Mouse (Mus musculus) large intestine, adult 2 months (tissue): ENCODE data around the gene Lrrc26. TPM values are rescaled to one million over a fixed set of nuclear protein-coding genes. Genes with fewer than 3 reads are reported as not detected.

Experiments
- DNase-seq: peaks from one replicate; pipeline ENCODE4 v3.0.0-alpha.2; 2012; ENCODE audit warnings: low read depth, low spot score
- WGBS: fragments of 180-500 bp; shearing (Covaris S2); methylation state at CpG from one replicate; pipeline ENCODE4 v1.1.7; 2018; 5-methylcytosine and 5-hydroxymethylcytosine counted together
- polyA plus RNA-seq: library from polyadenylated mRNA; depleted of rRNA; stranded (reverse); fragments of >200 nt; gene quantifications from 2 replicates; pipeline ENCODE4 v1.2.3, GENCODE M21; 2012; rRNA removed

Gene Lrrc26
- polyA plus RNA-seq, 1 experiment: 108 TPM

GRCm38 (mm10) chr2:25328440-25328839, 38.7 kb downstream of the Lrrc26 start:
- 37% methylated on average over 7 of the region's 7 CpGs for WGBS
- DNase-seq: no peak

GRCm38 (mm10) chr2:25331470-25331869, 41.8 kb downstream of the Lrrc26 start:
- 43% methylated on average over 9 of the region's 9 CpGs for WGBS
- no peak for DNase-seq

- DNase-seq: peak; percentile 98
- WGBS: under 1% methylated on average over 78 of the region's 78 CpGs
Measured at GRCm38 (mm10) chr2:25332286-25333160, 42.8 kb downstream of the Lrrc26 start, which contains the start of gene Man1b1. Gene Man1b1, plus strand, starts transcription at chr2:25332338.

GRCm38 (mm10) chr2:25333569-25333968, 43.9 kb downstream of the Lrrc26 start:
- DNase-seq: no peak
- 67% methylated on average over 2 of the region's 2 CpGs for WGBS

- 35% methylated on average over 6 of the region's 6 CpGs for whole genome bisulfite sequencing
- peak; percentile 42 for DNase-seq
Measured at GRCm38 (mm10) chr2:25338303-25338702, 48.6 kb downstream of the Lrrc26 start.

Other genes with a start within 250 kb of the Lrrc26 start
- gene Nsmf, start 235.6 kb upstream of the Lrrc26 start, polyA plus RNA-seq: 48.7 and 62.3 TPM in 2 replicates
- 176 and 274 TPM in 2 replicates for gene Entpd8, start 209.6 kb upstream of the Lrrc26 start, polyA plus RNA-seq
- 39.3 and 46.9 TPM in 2 replicates for gene Noxa1, start 194.8 kb upstream of the Lrrc26 start, polyA plus RNA-seq
- 23.6 and 24.9 TPM in 2 replicates for gene Nrarp, start 109.2 kb upstream of the Lrrc26 start, polyA plus RNA-seq
- gene Tor4a, start 93.0 kb upstream of the Lrrc26 start, polyA plus RNA-seq: 22.7 and 31.7 TPM in 2 replicates
- 60.9 and 89.7 TPM in 2 replicates for gene Nelfb, start 78.4 kb upstream of the Lrrc26 start, polyA plus RNA-seq
- not detected in 2 replicates for gene Stpg3, start 75.3 kb upstream of the Lrrc26 start, polyA plus RNA-seq
- not detected in 2 replicates for gene Fam166a, start 71.2 kb upstream of the Lrrc26 start, polyA plus RNA-seq
- gene Tubb4b, start 65.2 kb upstream of the Lrrc26 start, polyA plus RNA-seq: 937 and 978 TPM in 2 replicates
- 0.52 and 2.9 TPM in 2 replicates for gene Slc34a3, start 55.6 kb upstream of the Lrrc26 start, polyA plus RNA-seq
- not detected in 2 replicates for gene Rnf224, start 53.1 kb upstream of the Lrrc26 start, polyA plus RNA-seq
- gene Rnf208, start 47.7 kb upstream of the Lrrc26 start, polyA plus RNA-seq: 18.0 and 33.6 TPM in 2 replicates
- 1.6 and 1.8 TPM in 2 replicates for gene Cysrt1, start 47.5 kb upstream of the Lrrc26 start, polyA plus RNA-seq
- 24.7 and 33.9 TPM in 2 replicates for gene AL732309.1, start 43.1 kb upstream of the Lrrc26 start, polyA plus RNA-seq
- gene Tmem203, start 34.5 kb upstream of the Lrrc26 start, polyA plus RNA-seq: 30.4 and 35.0 TPM in 2 replicates
- gene Tprn, start 27.3 kb upstream of the Lrrc26 start, polyA plus RNA-seq: 212 and 278 TPM in 2 replicates
- gene Ssna1, start 17.5 kb upstream of the Lrrc26 start, polyA plus RNA-seq: 47.8 and 56.0 TPM in 2 replicates
- 64.2 and 103 TPM in 2 replicates for gene Anapc2, start 17.4 kb upstream of the Lrrc26 start, polyA plus RNA-seq
- gene Tmem210, start 1.8 kb upstream of the Lrrc26 start, polyA plus RNA-seq: not detected in 2 replicates
- 0.48 and 0.63 TPM in 2 replicates for gene Grin1, start 29.3 kb downstream of the Lrrc26 start, polyA plus RNA-seq
- 27.5 and 31.2 TPM in 2 replicates for gene Man1b1, start 42.4 kb downstream of the Lrrc26 start, polyA plus RNA-seq
- 24.2 and 28.6 TPM in 2 replicates for gene Dpp7, start 66.4 kb downstream of the Lrrc26 start, polyA plus RNA-seq
- gene Uap1l1, start 75.8 kb downstream of the Lrrc26 start, polyA plus RNA-seq: 61.6 and 68.8 TPM in 2 replicates
- 26.0 and 26.7 TPM in 2 replicates for gene Sapcd2, start 82.4 kb downstream of the Lrrc26 start, polyA plus RNA-seq
- gene Entpd2, start 106.0 kb downstream of the Lrrc26 start, polyA plus RNA-seq: 36.7 and 40.4 TPM in 2 replicates
- gene Npdc1, start 109.4 kb downstream of the Lrrc26 start, polyA plus RNA-seq: 91.9 and 126 TPM in 2 replicates
- 0.52 and 0.88 TPM in 2 replicates for gene Fut7, start 133.4 kb downstream of the Lrrc26 start, polyA plus RNA-seq
- gene Abca2, start 138.8 kb downstream of the Lrrc26 start, polyA plus RNA-seq: 7.5 and 12.4 TPM in 2 replicates
- 1.3 and 1.4 TPM in 2 replicates for gene Clic3, start 166.9 kb downstream of the Lrrc26 start, polyA plus RNA-seq
- gene Paxx, start 171.2 kb downstream of the Lrrc26 start, polyA plus RNA-seq: 45.6 and 48.9 TPM in 2 replicates
- gene Ptgds, start 180.1 kb downstream of the Lrrc26 start, polyA plus RNA-seq: 0.53 and 1.0 TPM in 2 replicates
- not detected in 2 replicates for gene Lcn12, start 204.0 kb downstream of the Lrrc26 start, polyA plus RNA-seq
- 26.7 and 31.7 TPM in 2 replicates for gene Fbxw5, start 210.8 kb downstream of the Lrrc26 start, polyA plus RNA-seq
- 2.1 and 2.9 TPM in 2 replicates for gene C8g, start 211.8 kb downstream of the Lrrc26 start, polyA plus RNA-seq